Mouse (Mus musculus) spleen, postnatal 14 days (tissue): ENCODE measurements at regions not wholly inside any gene's neighbourhood (a gene's known extent, or its start where the extent isn't known, plus 50 kb on each side); places are given as distances from the start of the nearest gene placed in this dataset.

ENCODE experiments used
- DNase-seq, 2 experiments: peaks; one replicate each; pipeline ENCODE4 v3.0.0; 2021 to 2022; ENCODE audit warnings: low spot score in 2 of 2

DNA sequence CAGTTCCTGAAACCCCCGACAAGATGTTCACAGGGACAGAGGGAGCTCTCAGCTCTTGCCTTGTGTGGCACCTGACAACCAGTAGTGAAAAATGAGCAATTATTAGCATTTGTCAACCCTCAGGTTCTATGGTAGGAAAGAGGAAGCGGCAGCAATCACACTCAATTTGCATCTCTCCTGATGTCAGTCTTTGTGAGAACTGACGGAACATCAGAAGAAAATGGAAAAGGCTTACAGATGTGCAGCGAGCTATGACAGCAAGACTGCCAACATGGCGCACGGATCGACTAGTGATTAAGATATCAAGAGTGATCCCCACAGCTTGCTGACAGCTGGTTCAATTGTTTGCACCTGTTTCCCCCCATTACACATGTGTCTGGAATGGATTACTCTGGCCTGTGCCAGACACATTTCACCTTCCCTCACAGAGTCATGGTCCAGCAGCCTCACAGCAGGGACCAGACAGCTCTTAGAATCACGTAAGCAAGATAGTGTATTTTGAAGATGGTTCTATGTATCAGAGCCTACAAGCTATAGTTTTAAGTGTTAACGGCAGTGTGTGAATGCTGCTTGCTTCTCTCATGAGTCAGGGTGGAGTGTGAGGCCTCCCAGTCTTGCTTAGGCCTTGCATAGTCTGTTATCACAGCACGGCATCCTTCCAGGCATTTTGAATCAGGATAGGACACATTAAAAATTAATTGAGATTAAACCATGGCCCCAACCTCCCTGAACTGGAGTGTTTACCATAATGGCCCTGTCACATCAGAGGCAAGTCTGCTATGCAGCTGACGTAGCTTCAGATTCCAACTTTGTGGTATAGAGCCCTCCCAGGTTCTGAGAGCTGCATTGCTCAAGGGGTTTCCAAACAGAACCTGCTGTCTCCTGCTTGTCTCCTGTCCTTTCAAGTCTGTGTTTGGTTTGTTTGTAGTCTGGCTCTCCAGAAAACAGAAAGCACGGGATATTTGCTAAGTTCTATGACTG is 2258.0 kb downstream of the 4930444P10Rik start:
- DNase-seq = no peak

- no peak for DNase-seq
These were observed 2285.3 kb downstream of the 4930444P10Rik start for GRCm38 (mm10) chr1:13807786-13808185.

DNA sequence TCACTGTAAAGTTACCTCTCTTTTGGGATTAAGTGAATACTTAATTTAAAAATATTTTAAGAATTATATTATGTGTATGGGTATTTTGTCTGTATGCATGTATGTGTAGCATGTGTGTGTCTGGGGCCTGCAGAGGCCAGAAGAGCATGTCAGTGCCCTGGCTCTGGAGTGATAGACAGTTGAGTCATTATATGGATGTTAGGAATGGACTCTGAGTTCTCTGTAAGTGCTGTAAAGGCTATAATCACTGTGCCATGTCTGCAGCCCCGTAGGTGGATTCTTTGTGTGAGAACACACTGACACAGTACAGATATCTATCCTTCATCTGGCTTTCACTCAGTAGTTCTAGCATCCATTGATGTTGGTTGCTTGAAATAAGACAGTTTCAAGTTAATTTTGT is 2292.7 kb downstream of the 4930444P10Rik start:
- DNase-seq = no peak

GRCm38 (mm10) chr1:13798848-13799247 is 2294.3 kb downstream of the 4930444P10Rik start:
- no peak for DNase-seq

- DNase-seq = no peak
These were observed 2297.9 kb downstream of the 4930444P10Rik start for GRCm38 (mm10) chr1:13795196-13795595.

DNA sequence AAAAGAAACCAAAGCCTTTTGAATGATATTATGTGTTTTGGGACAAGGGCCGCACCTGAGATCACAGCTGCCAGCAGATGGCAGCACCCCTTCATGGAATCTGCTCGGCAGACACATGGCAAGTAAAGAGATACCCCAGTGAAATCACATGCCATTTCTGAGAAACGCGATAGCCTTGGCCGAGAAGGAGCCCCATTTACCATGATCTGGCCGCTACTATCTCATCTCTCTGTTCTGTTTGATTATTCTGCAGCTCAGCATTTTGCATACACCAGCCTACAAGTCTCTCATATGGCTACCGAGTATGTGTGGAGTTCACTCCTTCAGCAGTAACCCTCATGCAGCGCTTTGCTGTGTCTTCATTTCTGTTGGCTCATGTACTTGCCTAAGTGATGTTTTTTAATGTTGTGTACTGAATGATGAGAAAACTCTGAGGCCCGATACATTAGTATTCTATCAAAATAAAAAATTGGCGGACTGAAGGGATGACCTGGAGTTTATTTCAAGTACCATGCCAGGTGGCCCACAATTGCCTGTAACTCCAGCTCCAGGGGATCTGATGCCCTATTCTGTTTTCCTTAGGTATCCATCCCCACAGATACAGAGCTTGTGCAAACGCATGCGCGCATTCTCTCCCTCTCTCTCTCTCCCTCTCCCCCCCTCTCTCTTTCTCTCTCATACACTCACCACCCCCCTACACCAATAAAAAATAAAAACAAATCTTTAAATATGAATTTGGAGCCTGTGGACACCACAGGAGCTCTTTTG is 2303.6 kb downstream of the 4930444P10Rik start:
- DNase-seq = peak; percentile 33 to 61

- no peak for DNase-seq
These were observed 2306.1 kb downstream of the 4930444P10Rik start for GRCm38 (mm10) chr1:13787016-13787415.

DNA sequence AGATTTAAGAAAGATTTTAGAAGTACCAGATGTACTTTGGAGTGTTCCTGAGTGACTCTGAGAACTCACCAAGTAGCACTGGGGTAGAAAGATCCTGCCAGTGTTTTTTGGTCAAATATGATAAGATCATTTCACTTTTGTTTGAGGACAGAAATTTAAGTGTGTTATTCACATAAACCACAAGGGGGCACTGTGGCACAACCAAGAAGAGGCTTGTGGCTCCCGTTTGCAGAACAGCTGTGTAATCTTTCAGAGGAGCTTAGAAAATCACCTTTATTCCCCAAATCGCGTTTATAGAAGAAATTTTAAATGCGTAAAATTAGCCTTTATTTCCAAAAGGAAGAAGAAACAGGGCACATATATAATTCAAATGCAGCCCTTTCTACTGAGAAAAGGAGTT is 2308.7 kb downstream of the 4930444P10Rik start:
- peak in 1 of 2 experiments; percentile 24 for DNase-seq

- no peak for DNase-seq
These were observed 2310.5 kb downstream of the 4930444P10Rik start for GRCm38 (mm10) chr1:13782633-13783032.

DNA sequence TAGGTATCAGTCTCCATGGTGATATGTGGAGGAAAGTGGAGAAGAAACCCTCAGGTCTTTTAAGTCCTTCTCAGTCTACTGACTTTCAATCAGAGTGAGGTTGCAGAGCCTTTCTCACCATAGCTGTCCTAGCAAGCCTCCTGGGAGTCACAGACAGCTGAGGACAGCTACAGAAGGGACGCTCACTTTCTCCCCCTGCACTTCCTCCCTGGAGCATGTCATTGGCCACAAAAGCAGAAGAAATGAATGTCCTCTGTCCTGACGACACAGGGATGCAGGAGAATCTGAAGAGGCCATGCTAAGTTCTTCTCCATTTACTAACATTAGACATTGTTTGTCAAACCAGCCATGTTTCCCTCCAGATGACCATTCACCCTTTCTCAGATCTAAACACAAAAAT is 2321.0 kb downstream of the 4930444P10Rik start:
- no peak for DNase-seq

DNA sequence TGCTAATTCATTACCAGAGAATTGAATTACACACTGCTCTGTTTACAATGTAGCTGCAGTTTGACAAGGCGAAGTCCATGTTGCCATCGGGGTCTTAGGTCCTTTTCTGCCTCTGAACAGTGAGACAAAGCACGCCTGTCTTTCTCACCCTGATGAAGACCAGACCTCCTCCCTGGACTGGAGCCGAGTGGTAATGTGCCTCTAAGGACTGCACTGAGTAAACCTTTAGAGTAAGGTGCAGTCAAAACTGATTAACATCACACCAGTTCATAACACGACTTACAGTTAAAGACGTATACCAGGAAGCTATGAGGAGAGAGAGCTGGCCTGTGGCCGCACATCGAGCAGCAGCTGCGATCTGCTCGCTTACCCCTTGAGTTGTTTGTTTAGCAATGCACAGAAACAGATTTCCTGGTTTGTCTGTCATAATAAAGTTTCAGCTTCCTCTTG is 2322.1 kb downstream of the 4930444P10Rik start:
- no peak for DNase-seq

DNA sequence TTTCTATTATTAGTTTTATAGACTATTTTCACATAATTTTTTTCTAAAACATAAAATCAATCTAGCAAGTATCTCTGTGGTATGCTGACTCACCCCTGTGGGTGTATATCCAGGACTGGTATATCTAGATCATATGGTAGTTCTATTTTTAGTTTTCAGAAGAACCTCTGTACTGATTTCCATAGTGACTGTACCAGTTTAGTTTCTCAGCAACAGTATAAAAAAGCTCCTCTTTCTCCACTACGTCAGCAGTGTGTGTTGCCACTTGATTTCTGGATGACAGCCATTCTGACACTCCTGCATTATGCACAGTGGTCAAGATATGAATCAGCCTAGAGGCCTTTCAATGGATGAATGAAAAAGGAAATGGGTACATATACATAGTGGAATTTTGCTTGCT is 2338.6 kb downstream of the A830018L16Rik start:
- no peak for DNase-seq

- no peak for DNase-seq
These were observed 2337.5 kb downstream of the A830018L16Rik start for GRCm38 (mm10) chr1:13751381-13751780.
